Mouse (Mus musculus): ENCODE results near the gene Ippk.

Ippk gene

DNA sequence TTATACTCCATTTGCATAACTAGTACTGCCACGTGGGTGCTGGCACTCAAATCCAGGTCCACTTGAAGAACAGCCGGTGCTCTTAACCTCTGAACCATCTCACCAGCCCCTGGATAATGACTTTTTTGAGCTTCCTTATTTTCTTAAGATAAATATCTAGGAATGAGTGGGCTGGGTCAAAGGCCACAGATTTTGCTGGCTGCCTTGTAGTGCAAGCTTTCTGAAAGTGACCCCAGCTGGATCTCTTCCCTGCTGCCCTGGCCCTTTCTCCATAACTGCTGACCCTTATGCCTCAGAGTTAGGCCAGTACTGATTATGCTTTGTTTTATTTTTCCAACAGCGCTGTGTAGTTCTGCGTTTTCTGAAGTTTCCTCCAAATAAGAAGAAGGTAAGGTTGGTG is 9.5 kb downstream of the Ippk start:
- no peak for DNase-seq (ENCODE audit: low read depth, low spot score)

DNA sequence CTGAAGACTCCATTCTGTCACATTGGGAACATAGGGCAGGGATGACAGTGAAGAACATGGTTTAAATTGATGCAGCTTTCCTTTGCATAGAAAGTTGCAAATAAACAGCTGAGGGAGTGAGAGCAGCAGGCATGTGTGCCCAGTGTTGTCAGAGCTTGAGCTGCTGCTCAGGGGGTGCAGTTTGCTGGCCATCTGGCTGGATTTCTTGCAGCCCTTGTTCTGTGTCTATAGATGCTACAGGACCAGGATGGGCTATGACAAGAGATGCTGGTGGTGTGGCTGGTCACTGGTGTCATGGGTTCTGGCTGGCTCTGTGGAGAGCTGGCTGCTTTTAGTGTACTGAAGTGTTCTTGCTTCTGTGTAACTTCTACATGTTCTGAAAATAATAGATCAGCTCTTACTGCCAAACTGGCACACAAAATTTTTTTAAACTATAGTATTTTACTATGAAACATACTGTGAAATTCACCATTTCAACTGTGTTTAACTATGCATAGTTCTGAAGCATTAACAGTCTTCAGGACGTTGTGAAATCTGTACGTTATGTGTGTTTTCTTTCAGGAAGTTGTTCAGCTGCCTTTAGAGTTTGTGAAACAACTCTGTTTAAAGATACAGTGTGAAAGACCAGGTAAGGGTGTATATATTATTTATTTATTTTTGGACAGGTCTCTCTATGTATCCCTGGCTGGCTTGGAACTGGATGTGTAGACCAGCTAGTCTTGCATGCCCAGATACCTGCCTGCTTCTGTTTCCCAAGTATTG is 12.4 kb downstream of the Ippk start:
- no peak for DNase-seq (ENCODE audit: low read depth, low spot score)

DNA sequence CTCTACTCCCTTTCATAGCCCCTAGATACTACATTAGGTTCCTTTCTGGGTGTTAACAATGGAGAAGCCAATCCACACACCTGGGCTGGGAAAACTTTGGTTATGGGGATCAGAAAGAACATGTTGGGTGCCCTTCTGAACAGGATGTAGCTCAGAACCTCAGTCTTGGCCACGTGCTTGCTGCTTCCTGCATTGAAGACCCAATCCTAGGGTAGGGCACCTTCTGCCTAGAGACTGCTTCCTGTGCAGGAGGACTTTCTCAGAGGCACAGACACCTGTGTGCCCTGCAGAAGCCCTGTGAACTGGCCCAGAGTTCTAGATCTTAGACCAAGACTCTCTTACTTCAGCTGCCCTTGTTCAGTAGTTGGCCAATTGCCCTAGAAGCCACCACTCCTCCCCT is 14.7 kb downstream of the Ippk start:
- DNase-seq (ENCODE audit: low read depth, low spot score): no peak

DNA sequence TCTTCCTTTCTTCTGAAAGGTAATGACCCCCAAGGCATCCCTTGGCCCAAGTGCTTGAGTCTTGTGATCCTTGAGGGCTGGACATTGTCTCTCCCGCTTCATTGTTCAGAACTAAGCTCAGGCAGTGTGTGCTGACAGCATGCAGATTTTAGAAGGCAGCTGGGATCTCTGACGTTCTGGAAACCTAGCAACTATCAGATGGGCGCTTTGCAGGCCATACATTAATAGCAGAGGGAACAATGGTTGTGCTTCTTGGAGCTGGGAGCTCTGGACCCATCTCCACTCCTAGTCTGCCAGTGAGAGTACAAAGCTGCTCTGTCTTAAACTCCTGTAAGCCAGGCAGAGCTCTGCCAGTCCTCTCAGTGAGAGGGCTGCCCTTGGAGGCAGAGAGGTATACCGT is 15.1 kb downstream of the Ippk start:
- DNase-seq (ENCODE audit: low read depth, low spot score): peak; percentile 74

DNA sequence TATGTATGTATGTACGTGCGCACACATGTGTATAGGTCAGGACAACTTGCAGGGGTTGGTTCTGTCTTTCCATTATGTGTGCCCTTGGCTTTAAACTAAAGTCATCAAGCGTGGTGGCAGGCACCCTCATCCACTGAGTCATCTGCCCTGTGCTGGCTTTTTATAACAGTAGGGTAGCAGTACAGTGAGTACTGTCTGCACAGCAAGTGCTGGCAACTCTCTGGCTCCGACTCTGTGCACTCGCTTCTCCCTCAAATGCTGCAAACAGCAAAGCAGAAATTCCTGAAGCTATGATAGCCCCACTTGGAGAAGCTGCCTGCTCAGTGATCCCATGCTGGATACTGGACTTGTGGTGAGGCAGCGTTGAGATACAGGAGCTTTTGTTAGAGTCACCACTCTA is 23.4 kb downstream of the Ippk start:
- DNase-seq (ENCODE audit: low read depth, low spot score): no peak

DNA sequence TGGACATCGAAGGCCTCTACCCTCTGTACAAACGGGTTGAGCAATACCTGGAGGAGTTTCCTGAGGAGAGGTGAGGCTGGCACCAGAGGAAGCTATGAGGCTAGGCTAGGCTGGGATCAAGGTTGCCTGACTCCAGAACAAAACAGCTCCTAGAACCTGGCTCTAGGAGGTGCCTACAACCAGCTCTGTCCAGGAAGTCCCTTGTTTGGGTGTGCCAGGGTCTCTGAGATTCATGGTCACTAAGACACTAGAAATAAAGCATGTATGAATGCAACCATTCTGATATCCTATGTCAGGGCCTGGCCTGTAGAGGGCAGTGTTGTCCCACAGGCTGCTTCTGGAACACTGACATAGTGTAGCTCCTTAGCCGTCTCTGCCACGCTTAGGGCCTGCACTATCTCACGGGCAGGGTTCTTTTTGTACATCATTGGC is 28.3 kb downstream of the Ippk start:
- DNase-seq (ENCODE audit: low read depth, low spot score): peak; percentile 48

DNA sequence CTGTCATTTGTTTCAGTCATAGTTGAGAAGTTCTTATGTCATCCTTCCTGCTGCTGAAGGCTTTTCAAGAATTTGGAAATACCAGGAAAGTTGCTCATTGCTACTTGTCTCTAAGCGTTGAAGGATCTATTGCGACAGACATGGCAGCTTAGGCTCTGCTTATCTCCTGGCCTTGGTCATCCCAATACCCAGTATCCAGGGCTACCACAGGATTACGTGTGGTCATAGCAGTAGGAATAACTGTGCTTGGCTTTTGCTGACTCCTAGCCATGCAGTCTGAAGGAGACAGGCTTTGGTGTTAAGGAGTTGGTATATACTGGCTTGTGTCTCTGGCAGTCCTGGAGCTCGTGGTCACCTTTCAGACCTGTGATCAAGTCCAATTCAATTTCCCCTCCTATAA is 39.2 kb downstream of the Ippk start:
- DNase-seq (ENCODE audit: low read depth, low spot score): no peak

DNA sequence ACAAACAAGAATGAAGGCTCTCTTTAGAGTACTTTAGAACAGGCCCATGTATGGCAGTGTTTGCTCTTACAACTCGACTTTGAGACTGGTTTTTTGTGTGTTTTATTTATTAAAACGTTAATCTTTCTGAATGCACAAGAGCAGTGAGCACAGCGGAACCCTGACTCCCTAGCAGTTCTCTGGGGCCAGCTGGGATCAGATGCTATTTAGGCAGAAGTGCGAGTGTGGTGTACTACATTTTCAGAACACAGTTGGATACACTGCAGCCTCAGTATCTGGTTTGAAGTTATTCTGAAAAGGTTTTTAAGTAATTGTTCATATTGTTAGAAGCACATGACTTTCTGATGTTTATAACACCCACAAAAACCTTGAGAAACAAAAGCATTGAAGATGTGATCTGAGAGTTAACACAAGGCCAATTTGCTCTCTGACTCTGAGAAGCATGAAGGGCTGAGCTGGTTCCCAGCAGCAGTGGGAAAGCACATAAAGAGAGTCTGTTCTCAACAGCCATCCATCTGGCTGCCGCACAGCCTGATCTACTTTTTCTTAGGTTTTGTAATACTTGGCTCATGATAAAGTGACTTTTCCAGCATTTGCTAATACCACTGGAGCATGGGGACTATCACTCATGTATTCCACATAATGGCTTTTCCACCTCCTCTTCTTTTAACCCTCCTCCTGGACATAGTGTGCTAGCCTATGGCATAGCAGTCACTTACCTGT is 39.8 kb downstream of the Ippk start:
- peak; percentile 49 for DNase-seq (ENCODE audit: low read depth, low spot score)

DNA sequence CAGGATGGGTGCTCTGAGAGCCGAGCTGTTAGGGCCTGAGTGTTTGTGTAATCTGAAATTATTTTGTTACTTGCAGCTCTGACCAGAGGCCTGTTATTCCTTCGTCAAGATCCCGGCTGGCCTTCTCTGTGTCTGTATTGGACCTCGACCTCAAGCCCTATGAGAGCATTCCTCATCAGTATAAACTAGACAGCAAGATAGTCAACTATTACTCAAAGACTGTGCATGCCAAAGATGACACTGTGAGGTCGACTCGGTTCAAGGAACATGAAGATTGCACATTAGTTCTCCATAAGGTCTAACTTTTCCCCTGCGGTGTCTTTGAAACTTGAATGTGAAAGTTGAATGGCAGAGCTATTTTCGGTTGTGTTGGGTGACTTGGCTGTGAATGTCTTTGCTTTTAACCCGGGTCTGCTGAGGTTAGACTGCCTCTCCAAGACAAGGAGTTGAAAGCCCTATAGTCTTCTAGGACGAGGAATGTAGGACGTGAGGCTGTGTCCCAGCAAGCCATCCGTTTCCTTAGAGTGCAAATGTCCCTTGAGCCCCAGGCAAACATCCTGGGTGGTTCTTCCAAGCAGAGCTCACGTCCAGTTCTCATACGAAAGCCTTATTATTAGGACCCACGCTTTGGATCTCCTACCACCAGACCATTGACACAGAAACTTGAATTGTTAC is 40.5 kb downstream of the Ippk start:
- DNase-seq (ENCODE audit: low read depth, low spot score): no peak

DNA sequence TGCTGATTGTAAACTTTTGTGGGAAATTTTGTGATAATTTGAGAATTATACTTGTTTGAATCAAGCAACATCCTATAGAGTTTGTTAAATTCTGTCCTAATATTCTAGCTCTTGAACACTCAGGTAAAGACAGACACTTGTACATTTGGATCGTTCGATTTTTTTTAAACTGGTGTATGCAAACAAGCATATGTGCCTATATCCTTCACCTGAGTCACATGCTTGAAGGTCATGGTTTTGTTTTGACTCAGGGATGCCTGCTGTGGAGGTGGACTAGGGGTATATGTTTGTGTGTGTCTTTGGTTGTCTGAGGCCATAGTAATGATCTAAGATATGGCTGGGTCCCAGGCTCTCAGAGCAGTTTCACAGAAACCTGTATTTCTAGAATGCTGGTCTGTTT is 41.9 kb downstream of the Ippk start:
- DNase-seq (ENCODE audit: low read depth, low spot score): no peak

DNA sequence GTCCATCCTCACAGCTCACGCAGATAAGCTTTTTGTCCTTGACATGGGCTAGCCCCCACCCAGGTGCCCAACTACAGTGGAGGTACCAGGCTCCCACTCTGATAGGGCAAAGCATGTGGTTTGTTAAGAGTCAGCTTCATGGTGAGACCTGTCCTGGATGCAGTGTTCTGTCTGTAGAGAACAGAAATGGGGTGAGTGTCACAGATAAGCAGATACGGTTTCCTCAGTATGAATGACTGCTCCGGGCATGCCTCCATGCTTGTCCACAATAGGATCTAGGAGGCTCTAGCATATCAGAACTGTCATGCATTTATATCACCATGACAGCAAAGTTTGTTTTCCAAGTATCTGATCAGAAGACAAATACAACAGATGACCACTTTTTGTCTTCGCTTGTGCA is 44.8 kb downstream of the Ippk start:
- DNase-seq (ENCODE audit: low read depth, low spot score): no peak

DNA sequence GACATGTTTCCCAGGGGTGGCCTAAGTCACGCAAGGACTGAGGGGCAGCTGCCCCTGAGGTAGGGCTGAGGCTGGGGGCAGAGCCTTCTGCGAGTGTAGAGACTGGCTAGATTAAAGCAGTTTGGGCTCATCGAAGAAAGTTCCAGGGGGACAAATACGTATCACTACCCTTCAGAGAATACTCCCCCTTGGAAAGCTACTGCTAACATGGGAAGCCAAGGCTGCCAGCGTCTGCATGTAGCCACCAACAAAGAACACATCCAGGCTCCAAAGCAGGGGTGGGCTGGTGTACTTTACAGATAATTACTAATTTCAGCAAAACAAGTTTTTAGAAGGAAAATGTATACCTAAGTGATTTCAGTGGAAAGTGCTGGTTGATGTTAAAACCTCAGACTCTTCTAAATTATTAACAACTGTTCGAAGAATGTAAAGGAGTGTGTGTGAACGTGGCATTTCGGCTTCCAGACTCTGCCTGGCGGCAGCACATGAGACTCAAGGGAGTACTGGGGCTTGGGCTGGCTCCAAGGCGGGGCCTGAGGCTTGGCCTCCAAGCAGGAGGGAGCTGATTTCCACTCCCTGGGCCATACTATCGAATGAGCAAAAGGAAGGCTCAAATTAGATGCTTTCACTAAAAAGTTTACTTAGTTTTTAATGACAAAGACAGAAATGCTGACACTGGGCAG is 45.5 kb downstream of the Ippk start:
- no peak for DNase-seq (ENCODE audit: low read depth, low spot score)

DNA sequence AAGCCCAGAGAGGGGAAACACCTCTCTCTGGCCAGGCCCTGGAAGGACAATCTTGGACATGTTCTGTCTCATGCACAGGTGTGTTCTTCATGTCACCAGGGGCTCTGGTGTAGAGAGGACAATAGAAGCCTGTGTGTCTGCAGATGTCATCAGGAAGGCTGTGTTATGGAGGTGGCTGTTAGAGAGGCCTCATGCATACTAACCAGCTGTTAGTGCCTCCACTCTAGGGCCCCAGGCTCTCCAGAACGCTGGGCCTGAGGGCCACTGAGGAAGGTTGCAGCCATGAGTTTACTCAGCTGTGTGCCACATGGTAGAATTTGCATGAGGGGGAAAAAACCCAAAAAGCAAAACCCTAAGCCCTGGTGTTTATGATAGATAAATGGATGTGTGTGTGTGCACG is 46.5 kb downstream of the Ippk start:
- no peak for DNase-seq (ENCODE audit: low read depth, low spot score)

DNA sequence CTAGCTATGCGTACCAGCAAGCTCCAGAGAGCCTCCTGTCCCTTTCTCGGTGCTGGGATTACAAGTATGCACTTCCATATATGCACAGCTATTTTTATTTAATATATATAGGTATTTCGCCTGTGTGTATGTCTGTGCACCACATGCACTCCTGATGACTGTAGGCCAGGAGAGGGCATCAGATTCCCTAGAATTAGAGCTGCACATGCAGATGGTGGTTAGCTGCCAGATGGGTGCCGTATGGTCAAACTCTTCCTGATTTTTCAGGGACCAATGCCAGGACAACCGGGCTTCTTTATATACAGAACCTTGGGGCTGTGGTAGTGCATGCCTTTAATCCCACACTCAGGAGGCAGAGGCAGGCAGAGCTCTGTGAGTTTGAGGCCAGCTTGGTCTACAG is 48.0 kb downstream of the Ippk start:
- DNase-seq (ENCODE audit: low read depth, low spot score): no peak

DNA sequence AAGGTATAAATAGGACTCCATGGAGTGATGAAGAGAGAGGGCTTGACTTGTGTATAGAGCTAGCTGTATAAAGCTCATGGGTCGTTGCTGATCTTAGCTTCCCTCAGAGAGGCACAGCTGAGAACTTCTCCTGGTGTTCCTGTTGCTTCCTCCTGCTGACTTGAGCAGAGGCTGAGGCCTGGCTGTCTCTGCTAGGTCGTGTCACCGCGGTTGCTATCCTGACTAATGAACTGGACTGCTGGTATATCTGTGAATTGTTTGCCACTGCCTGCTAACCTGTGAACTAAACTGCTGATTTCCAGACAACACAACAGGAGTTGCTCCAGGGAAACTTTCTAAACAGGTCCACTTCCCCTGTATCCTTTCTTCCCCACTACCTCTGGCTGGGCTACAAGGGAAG is 49.3 kb downstream of the Ippk start:
- DNase-seq (ENCODE audit: low read depth, low spot score): no peak

DNA sequence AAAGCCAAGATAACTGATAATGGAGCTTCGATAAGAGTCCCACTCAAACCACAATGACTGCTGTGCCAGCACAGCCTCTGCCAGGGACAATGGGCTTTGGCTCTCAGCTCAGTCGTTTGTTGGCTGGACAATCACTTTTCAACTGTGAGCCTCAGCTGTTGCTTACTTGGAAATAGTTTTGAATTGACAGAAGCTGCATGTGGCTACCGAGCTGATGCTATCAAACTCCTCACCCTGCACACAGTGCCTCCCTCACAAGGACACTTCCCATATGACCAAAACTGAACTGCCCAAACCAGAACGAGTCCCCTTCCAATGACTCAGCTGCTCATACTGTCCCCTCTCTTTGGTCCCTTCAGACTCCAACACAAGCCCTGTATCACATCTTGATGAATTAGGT is 49.8 kb downstream of the Ippk start:
- DNase-seq (ENCODE audit: low read depth, low spot score): no peak

DNA sequence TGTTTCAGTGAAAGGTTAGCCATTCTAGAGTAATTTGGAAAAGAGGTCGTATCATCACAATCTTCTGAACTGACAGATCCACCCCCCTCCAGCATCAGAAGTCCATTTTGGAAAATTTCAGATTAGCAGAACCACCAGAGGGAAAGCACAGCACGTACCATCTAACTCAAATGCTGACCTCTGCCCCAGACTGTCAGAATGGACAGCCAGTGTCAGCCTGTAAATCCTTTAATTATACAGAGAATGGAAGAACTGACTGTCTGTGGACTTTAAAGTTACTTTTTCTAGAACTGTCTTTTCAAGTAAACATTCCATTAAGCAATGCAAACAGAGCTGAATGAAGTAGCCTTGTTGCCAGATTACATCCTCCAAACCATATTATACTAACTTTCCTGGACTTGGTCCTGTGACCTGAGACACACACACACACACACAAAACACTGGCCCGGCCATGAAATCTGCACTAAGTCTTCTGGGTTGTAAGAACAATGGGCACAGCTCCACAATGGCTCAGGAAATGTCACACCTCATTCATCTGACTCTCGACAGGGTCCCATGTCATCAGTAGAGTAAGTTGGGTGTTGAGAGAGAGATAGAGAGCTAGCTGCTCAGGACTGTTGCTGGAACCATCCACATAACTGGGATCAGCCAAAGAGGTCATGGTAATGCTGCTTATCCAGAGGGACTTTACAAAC is 51.1 kb downstream of the Ippk start:
- no peak for DNase-seq (ENCODE audit: low read depth, low spot score)

DNA sequence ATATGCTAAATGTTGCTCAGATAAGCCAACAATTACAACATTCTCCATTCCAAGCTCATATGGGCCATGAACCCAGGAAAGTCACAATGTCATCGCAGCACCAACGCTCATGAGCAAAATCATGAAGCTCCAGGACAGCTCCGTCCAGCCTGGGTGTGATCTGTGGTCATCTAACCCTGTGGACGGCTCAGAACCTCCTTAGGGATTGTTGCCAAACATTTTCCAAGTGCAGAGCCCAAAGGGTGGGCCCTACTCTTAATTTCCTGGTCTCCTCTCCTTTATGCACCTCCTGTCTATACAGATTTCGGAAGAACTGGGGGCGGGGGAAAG is 51.6 kb downstream of the Ippk start:
- no peak for DNase-seq (ENCODE audit: low read depth, low spot score)

DNA sequence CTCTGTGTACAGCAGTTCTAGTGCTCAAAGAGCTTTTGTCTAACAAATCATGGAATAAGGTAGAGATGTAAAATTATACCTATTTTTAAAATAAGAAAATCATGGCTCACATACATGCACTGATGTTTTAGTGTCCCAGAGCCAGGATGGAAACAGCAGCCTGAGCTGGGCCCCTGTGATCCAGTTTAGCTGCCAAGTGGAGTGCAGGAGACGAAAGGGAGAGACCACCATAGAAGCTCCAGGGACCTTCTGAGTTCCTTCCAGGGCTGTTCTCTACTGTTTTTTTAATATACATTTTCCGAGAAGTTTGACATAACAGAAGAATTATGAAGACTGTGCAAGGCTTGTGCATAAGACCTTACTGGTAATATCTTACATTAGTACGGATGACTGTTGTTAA is 56.8 kb downstream of the Ippk start:
- no peak for DNase-seq (ENCODE audit: low read depth, low spot score)

DNA sequence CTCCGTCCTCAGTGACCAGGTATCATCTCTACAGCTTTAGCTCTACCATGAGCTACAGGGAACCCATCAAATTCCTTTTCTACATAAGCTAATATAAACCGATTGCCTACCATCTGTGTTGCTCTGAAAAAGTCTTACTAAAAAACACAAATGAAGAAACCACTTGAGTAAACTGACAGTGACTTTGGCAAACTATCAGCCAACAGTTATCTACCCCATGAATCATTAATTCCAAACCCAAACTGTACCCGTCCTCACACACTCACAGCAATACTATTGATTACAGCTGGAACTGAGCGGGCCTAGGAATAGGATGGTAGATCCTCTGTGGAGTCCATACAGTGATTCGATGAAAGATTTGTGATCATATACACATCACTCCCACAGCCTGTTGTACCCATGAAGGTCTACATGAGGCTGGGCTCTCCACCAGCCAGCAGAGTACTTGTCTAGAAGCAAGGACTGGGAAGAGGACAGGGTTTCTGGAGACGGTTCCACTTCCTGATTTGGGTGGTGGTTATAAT is 57.9 kb downstream of the Ippk start:
- no peak for DNase-seq (ENCODE audit: low read depth, low spot score)

DNA sequence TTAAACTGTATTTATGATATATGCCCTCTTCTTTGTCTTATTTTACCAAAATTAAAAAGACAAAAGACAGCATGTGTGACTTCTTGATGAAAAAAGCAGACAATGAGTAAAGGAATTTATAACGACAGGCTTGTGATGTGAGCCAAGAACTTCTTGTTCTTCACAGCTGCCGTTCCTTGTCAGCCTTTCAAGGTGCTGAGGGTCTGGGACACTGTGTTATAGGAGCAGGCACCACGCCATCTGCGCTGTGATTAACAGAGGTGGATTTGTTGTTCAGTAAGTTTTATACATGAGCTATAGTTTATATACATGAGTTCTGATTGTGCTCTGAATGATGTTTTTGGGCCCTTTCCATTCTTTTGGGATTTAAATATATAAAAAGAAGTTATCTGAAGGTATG is 58.4 kb downstream of the Ippk start:
- DNase-seq (ENCODE audit: low read depth, low spot score): no peak

DNA sequence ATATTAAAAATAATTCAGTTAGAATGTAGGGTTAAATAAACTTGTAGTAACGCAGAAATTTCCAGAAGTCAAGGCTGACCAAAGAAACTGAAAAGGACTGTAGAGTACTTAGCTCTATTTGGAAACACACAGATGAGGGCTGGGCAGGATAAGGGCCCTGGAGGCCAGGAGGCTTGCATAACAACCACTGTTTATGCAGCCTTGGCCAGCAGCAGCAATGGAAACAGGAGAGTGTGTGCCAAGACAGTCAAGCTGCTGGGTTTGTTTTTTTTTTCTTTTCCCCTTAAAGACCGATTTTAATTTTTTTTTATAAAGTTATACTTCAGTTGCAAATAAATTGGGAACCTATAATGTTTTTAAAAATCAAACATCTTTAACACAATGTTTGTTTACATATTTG is 59.0 kb downstream of the Ippk start:
- no peak for DNase-seq (ENCODE audit: low read depth, low spot score)
